Mouse (Mus musculus) kidney, postnatal 0 days (tissue): Measurements from ENCODE around the gene Ugp2. TPM values are rescaled to one million over a fixed set of nuclear protein-coding genes. Genes with fewer than 3 reads are reported as not detected.

Experiments used
- ATAC-seq: fragments of 200-750 bp; cut with Nextera tagmentation; replicated peaks from 2 replicates; pipeline ENCODE4 v1.8.0; 2017; ENCODE audit warnings: low read depth, moderate number of reproducible peaks, moderate TSS enrichment, moderate library complexity; ENCODE audit not compliant: low FRiP score
- DNase-seq: peaks from one replicate; pipeline ENCODE4 v3.0.0-alpha.2; 2016; ENCODE audit warnings: low spot score
- H3K27ac ChIP-seq: fragments of 300-500 bp; sonication (generic); 2 replicates; pipeline ENCODE4 v1.5.1; 2014; ENCODE audit warnings: mild to moderate bottlenecking
- H3K27me3 ChIP-seq: fragments of 300-500 bp; sonication (generic); 2 replicates; pipeline ENCODE4 v1.6.1; 2014; ENCODE audit warnings: low read length, mixed read lengths; ENCODE audit not compliant: insufficient read depth
- H3K36me3 ChIP-seq: fragments of 300-500 bp; sonication (generic); 2 replicates; pipeline ENCODE4 v1.6.1; 2014; ENCODE audit warnings: low read length, mixed read lengths; ENCODE audit not compliant: insufficient read depth
- H3K4me1 ChIP-seq: fragments of 300-500 bp; sonication (generic); replicated peaks from 2 replicates; pipeline ENCODE4 v1.6.1; 2014; ENCODE audit warnings: antibody characterized with exemption, low read length, mixed read lengths; ENCODE audit not compliant: insufficient read depth
- H3K4me2 ChIP-seq: fragments of 300-500 bp; sonication (generic); 2 replicates; pipeline ENCODE4 v1.6.1; 2014; ENCODE audit warnings: mild to moderate bottlenecking, low read length, moderate library complexity, mixed read lengths
- H3K4me3 ChIP-seq: fragments of 300-500 bp; sonication (generic); replicated peaks from 2 replicates; pipeline ENCODE4 v1.5.1; 2014; ENCODE audit warnings: low read depth, low read length
- H3K9ac ChIP-seq: fragments of 300-500 bp; sonication (generic); 2 replicates; pipeline ENCODE4 v1.6.1; 2014; ENCODE audit warnings: low read depth, low read length
- H3K9me3 ChIP-seq: fragments of 300-500 bp; sonication (generic); replicated peaks from 2 replicates; pipeline ENCODE4 v1.6.1; 2016; ENCODE audit warnings: low read length, inconsistent platforms, mixed read lengths
- CTCF ChIP-seq: IDR thresholded peaks from 2 replicates; pipeline ENCODE4 v1.5.1; 2016; ENCODE audit warnings: antibody characterized with exemption, low read depth, mild to moderate bottlenecking, moderate library complexity
- WGBS: fragments of 180-500 bp; shearing (Covaris S2); extraction: QIAGEN DNeasy Blood & Tissue Kit; methylation state at CpG from one replicate; pipeline ENCODE4 v1.1.7; 2014; 5-methylcytosine and 5-hydroxymethylcytosine counted together
- polyA plus RNA-seq: library from polyadenylated mRNA; unstranded; fragments of >200 nt; fragmentation: Nextera tagmentation; extraction: Ambion mirVana; gene quantifications from 2 replicates; pipeline ENCODE4 v1.2.1, GENCODE M21; 2015

Ugp2 gene
- polyA plus RNA-seq, 1 experiment from 2014 or later, result 90.1 TPM

DNA sequence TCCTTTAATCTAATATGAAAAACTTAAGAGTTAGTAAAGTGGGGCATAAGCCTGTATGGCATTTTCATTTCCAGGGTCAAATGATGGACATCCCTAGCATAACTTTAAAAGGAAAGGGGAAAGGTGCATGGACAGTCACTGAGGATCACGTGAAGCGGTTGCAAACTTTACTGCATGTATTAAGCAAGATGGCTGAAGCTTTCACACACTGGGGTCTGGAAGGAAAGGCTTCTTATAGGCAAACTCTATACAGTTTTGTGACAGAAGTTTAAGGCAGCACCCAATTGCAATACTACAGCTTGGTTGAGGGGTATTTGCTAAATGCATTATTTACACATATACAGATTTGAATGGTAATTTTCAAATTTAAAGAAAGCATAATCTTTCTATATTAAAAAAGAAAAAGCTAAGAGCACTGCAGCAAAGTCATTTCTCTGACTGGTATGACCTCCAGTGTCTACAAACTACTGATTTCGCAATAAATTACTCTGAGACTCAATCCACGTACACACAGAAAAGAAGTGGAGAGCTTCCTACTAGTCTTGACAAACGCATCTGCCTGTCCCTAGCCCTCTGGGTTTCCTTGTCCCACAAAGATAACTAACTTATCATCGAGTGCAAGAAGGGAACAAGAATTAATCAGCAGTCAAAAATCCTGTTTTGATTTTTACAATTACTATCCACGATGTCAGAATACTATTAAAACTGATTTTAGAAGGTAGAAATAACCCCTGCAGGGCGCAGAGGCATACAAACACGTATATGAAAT, 1.6 kb downstream of the Ugp2 start:
- Histone ChIP-seq H3K4me2 (peak overlapping the region; percentile 70), H3K27ac (peak overlapping the region; percentile 96; the same call in 1 of the 2 replicates), H3K27me3 (no peaks in the 10 kb centered on the region), H3K4me1 (peaks cover 4% of the 10 kb centered on the region; the same call in 1 of the 2 replicates), H3K9ac (peak overlapping the region; percentile 79), H3K36me3 (no peaks in the 10 kb centered on the region), H3K9me3 (no peaks in the 10 kb centered on the region), H3K4me3 (peak overlapping the region; percentile 76)
- no peak for TF ChIP-seq CTCF
- DNase-seq (peak; percentile 41), ATAC-seq (no peak)
- 11% methylated on average over 9 of the region's 9 CpGs for WGBS

DNA sequence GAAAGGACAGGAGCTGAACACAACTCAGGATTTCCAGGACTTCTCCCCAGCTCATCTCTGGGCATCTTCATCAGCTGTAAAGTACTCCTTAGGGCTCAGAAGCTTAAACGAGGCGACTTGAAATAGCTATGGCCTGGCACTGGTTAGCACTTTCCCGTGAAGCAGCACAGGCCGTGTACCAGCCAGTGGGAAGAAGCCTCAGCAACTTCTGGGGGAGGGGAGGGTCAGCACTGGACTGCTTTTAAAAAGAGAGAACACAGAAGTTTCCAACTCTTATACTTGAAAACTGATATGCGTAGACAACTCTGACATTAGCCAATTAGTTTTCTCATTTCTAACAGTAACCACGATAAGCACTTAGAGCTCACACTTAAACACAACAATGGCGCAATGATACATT, 2.5 kb downstream of the Ugp2 start:
- no peak for TF ChIP-seq CTCF
- peaks cover 4% of the 10 kb centered on the region; the same call in 1 of the 2 replicates for H3K4me1 ChIP-seq
- no peaks in the 10 kb centered on the region for H3K27me3 ChIP-seq
- no peaks in the 10 kb centered on the region for H3K9me3 ChIP-seq
- no peak overlapping the region for H3K27ac ChIP-seq
- DNase-seq (peak; percentile 54), ATAC-seq (no peak)
- 31% methylated on average over 7 of the region's 7 CpGs for WGBS
- H3K36me3 ChIP-seq, result no peaks in the 10 kb centered on the region
- no peak overlapping the region for H3K9ac ChIP-seq
- no peak overlapping the region; the same call in 1 of the 2 replicates for H3K4me3 ChIP-seq
- peak overlapping the region; percentile 70 for H3K4me2 ChIP-seq

DNA sequence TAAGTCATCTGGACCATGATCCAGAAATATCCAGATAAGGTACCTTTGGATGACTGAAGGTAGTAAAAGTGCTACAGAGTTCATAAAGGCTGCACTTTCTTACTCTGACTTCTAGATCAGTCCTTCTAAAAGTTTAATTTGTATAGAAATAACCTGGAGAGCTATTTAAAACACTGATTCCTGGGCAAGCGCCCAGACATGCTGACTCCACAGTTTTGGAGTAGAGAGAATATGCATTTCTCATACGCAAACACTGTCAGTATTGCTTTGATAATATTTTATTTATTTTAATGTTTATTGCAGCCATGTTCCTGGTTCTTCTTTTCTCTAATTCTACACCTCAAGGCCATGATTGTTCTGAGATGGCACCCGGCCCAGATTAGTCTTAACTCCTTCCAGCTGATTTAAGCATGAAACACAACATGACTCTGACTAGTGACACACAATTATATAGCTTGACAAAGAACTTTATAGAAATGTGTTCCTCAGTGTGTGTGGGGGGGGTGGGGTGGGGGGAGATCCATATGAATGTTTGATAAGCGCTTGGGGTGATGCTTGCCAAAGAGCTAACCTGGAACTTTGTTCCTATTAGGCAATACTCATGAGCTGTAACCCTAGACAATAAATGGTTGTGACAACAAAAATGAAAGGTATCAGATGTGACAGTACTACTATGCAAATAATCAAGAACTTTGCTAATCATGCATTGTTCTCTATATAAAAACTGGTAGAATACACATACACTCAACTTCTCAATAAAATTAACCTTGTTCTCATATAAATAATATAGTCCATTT, 7.7 kb downstream of the Ugp2 start:
- Histone ChIP-seq H3K9me3 (no peaks in the 10 kb centered on the region), H3K4me3 (no peak overlapping the region), H3K27ac (no peak overlapping the region), H3K4me2 (no peak overlapping the region), H3K4me1 (no peaks in the 10 kb centered on the region), H3K27me3 (no peaks in the 10 kb centered on the region), H3K9ac (no peak overlapping the region), H3K36me3 (no peaks in the 10 kb centered on the region)
- ATAC-seq (no peak), DNase-seq (no peak)
- no peak for TF ChIP-seq CTCF
- WGBS, result 89% methylated on average over 4 of the region's 4 CpGs

DNA sequence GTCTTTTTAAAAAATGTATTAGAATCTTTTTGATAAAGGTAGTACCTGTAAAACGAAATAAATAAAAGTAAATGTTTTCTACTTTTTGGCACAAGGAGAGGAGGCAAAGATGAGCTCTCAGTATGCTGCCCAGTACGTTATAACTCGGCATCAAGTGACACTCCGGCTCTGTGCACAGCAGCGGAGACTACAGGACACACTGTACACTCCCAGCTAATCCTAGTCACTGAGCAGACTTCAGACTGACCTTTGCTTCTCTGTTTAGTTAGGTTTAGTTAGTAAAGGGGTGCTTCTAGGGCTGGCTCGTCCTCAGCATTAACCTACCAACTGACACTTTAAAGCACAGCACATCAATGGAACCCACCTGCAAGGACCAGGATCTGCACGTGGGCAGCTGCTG, 19.7 kb downstream of the Ugp2 start:
- ATAC-seq (peak; percentile 65), DNase-seq (no peak)
- no peak for TF ChIP-seq CTCF
- no peaks in the 10 kb centered on the region for H3K9me3 ChIP-seq
- H3K9ac ChIP-seq, result no peak overlapping the region
- H3K27me3 ChIP-seq, result no peaks in the 10 kb centered on the region
- no peak overlapping the region for H3K4me3 ChIP-seq
- H3K4me1 ChIP-seq, result no peaks in the 10 kb centered on the region
- 78% methylated on average over 7 of the region's 7 CpGs for WGBS
- H3K4me2 ChIP-seq, result no peak overlapping the region
- H3K36me3 ChIP-seq, result peaks cover 10% of the 10 kb centered on the region; the same call in 1 of the 2 replicates
- no peak overlapping the region for H3K27ac ChIP-seq

DNA sequence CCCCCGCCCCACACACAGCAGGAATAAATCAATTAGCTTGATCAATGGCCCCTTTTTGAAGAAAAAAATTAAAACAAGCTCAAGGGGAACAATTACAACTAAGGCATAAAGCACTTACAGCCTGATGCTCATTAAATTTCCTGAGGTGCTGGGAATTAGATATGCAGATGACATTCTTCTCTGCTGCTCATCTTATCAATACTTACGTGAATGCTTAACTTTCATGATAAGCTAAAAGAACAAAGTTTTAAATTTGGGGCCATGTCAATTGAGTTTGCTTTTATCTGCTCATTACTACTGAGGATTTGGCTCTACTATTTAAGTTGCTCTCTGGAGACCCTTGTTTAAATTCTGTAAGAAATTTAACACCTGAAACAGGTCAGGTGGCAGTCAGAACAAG, 22.1 kb downstream of the Ugp2 start:
- no peak for ATAC-seq

DNA sequence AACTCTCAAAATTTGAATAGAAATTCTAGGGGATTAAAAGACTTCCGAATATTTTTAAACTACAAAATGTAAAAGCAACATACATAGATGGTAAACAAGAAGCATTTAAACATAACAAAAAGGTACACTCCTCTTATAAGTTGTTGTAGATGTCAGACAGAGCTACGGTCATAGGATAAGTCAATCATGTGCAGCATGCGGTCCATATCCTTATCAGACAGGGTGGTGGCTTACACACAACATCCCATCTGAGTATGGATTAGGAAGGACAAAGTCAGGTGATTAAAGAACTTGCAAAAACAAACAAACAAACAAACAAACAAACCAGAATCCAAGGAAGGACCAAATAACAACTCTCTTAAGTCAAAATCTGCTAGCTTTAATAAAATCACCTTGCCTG, 25.0 kb downstream of the Ugp2 start:
- H3K4me3 ChIP-seq, result no peak overlapping the region
- TF ChIP-seq CTCF, result no peak
- 92% methylated on average over 3 of the region's 3 CpGs for WGBS

More for the DNA sequence above, 22.1 kb downstream of the Ugp2 start:
- Histone ChIP-seq H3K27me3 (no peaks in the 10 kb centered on the region), H3K4me2 (no peak overlapping the region), H3K9ac (no peak overlapping the region), H3K36me3 (peaks cover 10% of the 10 kb centered on the region; the same call in 1 of the 2 replicates), H3K4me3 (no peak overlapping the region), H3K4me1 (no peaks in the 10 kb centered on the region), H3K9me3 (no peaks in the 10 kb centered on the region), H3K27ac (no peak overlapping the region)
- no peak for DNase-seq
- 94% methylated on average over 2 of the region's 2 CpGs for WGBS
- no peak for TF ChIP-seq CTCF

More for the DNA sequence above, 25.0 kb downstream of the Ugp2 start:
- Histone ChIP-seq H3K9ac (no peak overlapping the region), H3K27ac (no peak overlapping the region), H3K36me3 (0 out of 2 replicates have a peak, but pooled peaks cover 6% of the 10 kb centered on the region), H3K27me3 (no peaks in the 10 kb centered on the region), H3K9me3 (no peaks in the 10 kb centered on the region), H3K4me2 (no peak overlapping the region), H3K4me1 (no peaks in the 10 kb centered on the region)
- no peak for DNase-seq
- no peak for ATAC-seq
